Mouse (Mus musculus): ENCODE measurements around the gene Mad1l1.

DNA sequence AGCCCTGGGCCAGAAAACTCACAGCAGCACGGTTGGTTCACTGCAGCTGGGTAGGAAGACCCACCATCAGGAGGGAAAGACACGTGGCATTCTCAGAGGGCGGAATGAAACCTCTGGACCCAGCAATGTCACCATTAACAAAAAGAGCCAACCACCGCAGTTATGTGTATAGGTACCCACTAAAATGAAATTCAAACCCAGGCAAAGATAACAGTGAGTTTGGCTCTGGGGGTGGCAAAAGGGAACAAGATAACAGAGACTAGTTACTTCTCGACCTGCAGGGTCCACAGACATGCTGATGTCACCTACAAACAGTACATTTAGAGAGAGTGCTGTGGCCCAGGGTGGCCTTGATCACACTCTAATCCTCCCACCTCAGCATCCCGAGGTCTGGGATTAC lies 157.4 kb downstream of the Mad1l1 start:
- TF ChIP-seq POLR2A (IDR thresholded peaks at IDR 0.05; ENCODE audit: extremely low read depth, insufficient read depth, low read length) (no peak), CTCF (IDR thresholded peaks at IDR 0.05; ENCODE audit: low read depth, low read length) (no peak)

Data from liver, adult 2 months (tissue).